Mouse (Mus musculus) liver, embryonic 16.5 days (tissue): ENCODE results near the gene Fam167b. TPM values are rescaled to one million over a fixed set of nuclear protein-coding genes. Genes with fewer than 3 reads are reported as not detected.

ENCODE experiments used
- ATAC-seq: fragments of 200-750 bp; cut with Nextera tagmentation; 2 replicates; pipeline ENCODE4 v1.8.0; 2017; ENCODE audit warnings: low read depth, mild to moderate bottlenecking, moderate number of reproducible peaks, moderate library complexity
- H3K27ac ChIP-seq: fragments of 300-500 bp; sonication (generic); 2 replicates; pipeline ENCODE4 v1.5.1; 2014; ENCODE audit warnings: mild to moderate bottlenecking, low read length
- H3K27me3 ChIP-seq: fragments of 300-500 bp; sonication (generic); 2 replicates; pipeline ENCODE4 v1.6.1; 2014; ENCODE audit warnings: low read depth, low read length, mixed read lengths; ENCODE audit not compliant: control insufficient read depth, insufficient read depth
- H3K36me3 ChIP-seq: fragments of 300-500 bp; sonication (generic); 2 replicates; pipeline ENCODE4 v1.6.1; 2014; ENCODE audit warnings: mild to moderate bottlenecking; ENCODE audit not compliant: control insufficient read depth, insufficient read depth
- H3K4me1 ChIP-seq: fragments of 300-500 bp; sonication (generic); 2 replicates; pipeline ENCODE4 v1.6.1; 2014; ENCODE audit warnings: low read depth, low read length, mixed read lengths; ENCODE audit not compliant: control insufficient read depth
- H3K4me2 ChIP-seq: fragments of 300-500 bp; sonication (generic); 2 replicates; pipeline ENCODE4 v1.6.1; 2014; ENCODE audit warnings: low read depth, low read length, mixed read lengths
- H3K4me3 ChIP-seq: fragments of 300-500 bp; sonication (generic); 2 replicates; pipeline ENCODE4 v1.5.1; 2014; ENCODE audit warnings: low read depth, mild to moderate bottlenecking, low read length
- H3K9ac ChIP-seq: fragments of 300-500 bp; sonication (generic); 2 replicates; pipeline ENCODE4 v1.6.1; 2014; ENCODE audit warnings: low read depth, low read length
- H3K9me3 ChIP-seq: fragments of 300-500 bp; sonication (generic); replicated peaks from 2 replicates; pipeline ENCODE4 v1.6.1; 2016; ENCODE audit warnings: low read length; ENCODE audit not compliant: control insufficient read depth
- WGBS: fragments of 180-500 bp; shearing (Covaris S2); extraction: QIAGEN DNeasy Blood & Tissue Kit; methylation state at CpG from one replicate; pipeline ENCODE4 v1.1.7; 2014; ENCODE audit not compliant: insufficient replicate concordance; 5-methylcytosine and 5-hydroxymethylcytosine counted together
- polyA plus RNA-seq: library from polyadenylated mRNA; unstranded; fragments of >200 nt; fragmentation: Nextera tagmentation; extraction: Ambion mirVana; gene quantifications from 2 replicates; pipeline ENCODE4 v1.2.1, GENCODE M21; 2015

The Fam167b gene
- 6.9 and 7.5 TPM in 2 replicates for polyA plus RNA-seq

GRCm38 (mm10) chr4:129578466-129578865 is at the start of gene Fam167b:
TSS of gene Fam167b (minus strand) at chr4:129578549.
- Histone ChIP-seq H3K4me1 (peaks cover 3% of the 10 kb centered on the region; the same call in 1 of the 2 replicates), H3K4me3 (no peak within 1 kb of the TSS), H3K9ac (no peak within 1 kb of the TSS), H3K4me2 (no peak within 1 kb of the TSS), H3K9me3 (no peaks in the 10 kb centered on the region), H3K27ac (no peak within 1 kb of the TSS), H3K36me3 (no peaks in the 10 kb centered on the region), H3K27me3 (peaks cover 4% of the 10 kb centered on the region; the same call in 1 of the 2 replicates)
- 45% methylated on average over 5 of the region's 5 CpGs for WGBS
- peak; percentile 27; the same call in 1 of the 2 replicates for ATAC-seq

DNA sequence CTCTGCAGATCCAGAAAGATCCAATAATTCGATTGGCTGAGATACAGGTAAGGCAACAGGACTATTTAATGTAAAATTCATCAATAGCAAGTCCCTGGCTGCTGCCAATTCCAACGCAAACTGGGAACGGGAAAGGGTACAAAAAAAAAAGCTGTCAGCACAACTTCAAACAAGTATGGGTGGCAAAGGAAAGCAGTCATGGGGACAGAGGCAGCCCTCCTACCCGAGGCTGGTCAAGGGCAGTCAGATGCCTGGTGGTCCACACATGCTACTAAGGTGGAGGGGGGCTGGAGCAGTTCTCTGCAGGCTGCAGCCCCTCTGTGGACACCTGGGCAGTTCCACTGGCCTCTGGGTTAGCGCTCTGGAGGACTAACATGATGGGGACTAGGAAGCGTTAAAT is 47.7 kb upstream of the Fam167b start:
- no peak for ATAC-seq
- peaks cover 39% of the 10 kb centered on the region for H3K36me3 ChIP-seq
- no peak overlapping the region for H3K4me2 ChIP-seq
- no peaks in the 10 kb centered on the region for H3K27me3 ChIP-seq
- no peak overlapping the region for H3K9ac ChIP-seq
- peaks cover 30% of the 10 kb centered on the region for H3K4me1 ChIP-seq
- no peak overlapping the region for H3K27ac ChIP-seq
- 69% methylated on average over 6 of the region's 6 CpGs for WGBS
- H3K9me3 ChIP-seq, result no peaks in the 10 kb centered on the region
- H3K4me3 ChIP-seq, result no peak overlapping the region

- Histone ChIP-seq H3K4me2 (peak overlapping the region; percentile 69; the same call in 1 of the 2 replicates), H3K36me3 (peaks cover 33% of the 10 kb centered on the region), H3K4me1 (peaks cover 30% of the 10 kb centered on the region), H3K27ac (peak overlapping the region; percentile 75), H3K9ac (no peak overlapping the region), H3K27me3 (no peaks in the 10 kb centered on the region), H3K4me3 (no peak overlapping the region), H3K9me3 (no peaks in the 10 kb centered on the region)
- no peak for ATAC-seq
- WGBS, result 44% methylated on average over 4 of the region's 4 CpGs
These were observed 47.1 kb upstream of the Fam167b start for GRCm38 (mm10) chr4:129625496-129625895.

GRCm38 (mm10) chr4:129625029-129625370 is 46.7 kb upstream of the Fam167b start:
- Histone ChIP-seq H3K9me3 (no peaks in the 10 kb centered on the region), H3K4me1 (peaks cover 30% of the 10 kb centered on the region), H3K27ac (peak overlapping the region; percentile 75), H3K4me2 (peak overlapping the region; percentile 69), H3K9ac (peak overlapping the region; percentile 49), H3K27me3 (no peaks in the 10 kb centered on the region), H3K36me3 (peaks cover 28% of the 10 kb centered on the region), H3K4me3 (peak overlapping the region; percentile 61)
- peak; percentile 24; the same call in 1 of the 2 replicates for ATAC-seq
- WGBS, result 3% methylated on average over 6 of the region's 6 CpGs

DNA sequence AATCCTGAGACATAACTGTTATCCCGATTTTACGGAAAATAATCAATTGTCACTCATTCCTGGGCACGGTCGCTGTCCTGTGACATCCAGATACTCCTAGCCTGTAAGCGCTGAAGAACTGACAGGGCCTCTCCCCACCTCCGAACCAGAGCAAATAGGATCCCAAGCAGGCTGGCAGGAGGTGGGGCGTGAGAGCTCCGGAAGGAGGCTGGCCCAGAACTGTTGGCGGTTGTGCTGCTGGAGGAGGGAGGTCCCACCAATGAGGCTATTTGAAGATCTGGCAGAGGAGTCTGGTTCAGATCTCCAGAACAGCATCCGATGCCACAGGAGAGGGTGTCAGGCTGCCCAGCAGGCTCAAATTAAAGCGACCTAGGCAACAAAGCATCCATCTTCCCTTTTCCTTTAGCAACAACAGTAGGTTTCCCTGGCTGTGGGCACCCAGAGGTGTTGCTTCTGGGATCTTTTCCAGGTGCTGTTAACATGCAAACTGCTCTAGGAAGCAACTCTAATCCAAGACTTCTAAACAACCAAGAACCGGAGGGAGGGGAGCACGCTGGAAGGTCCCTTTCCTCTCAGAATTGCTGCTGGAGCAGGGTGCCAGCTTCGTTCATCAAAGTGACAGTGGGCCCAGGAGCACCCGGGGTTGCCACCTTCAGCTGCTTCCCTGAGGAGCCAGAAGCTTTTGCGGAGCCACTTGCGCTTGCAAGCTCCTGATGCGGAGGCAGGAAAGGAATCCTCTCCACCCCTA is 46.1 kb upstream of the Fam167b start:
- Histone ChIP-seq H3K27me3 (no peaks in the 10 kb centered on the region), H3K4me3 (peak overlapping the region; percentile 61), H3K4me2 (peak overlapping the region; percentile 69), H3K27ac (peak overlapping the region; percentile 75), H3K4me1 (peaks cover 30% of the 10 kb centered on the region), H3K36me3 (peaks cover 24% of the 10 kb centered on the region), H3K9me3 (no peaks in the 10 kb centered on the region), H3K9ac (peak overlapping the region; percentile 59)
- peak; percentile 95 for ATAC-seq
- WGBS, result under 1% methylated on average over 18 of the region's 18 CpGs

- 0 out of 2 replicates have a peak, but pooled peaks have one; percentile 19 for ATAC-seq
- peak within 1 kb of the TSS; percentile 69 for H3K4me2 ChIP-seq
- H3K36me3 ChIP-seq, result peaks cover 16% of the 10 kb centered on the region
- H3K27ac ChIP-seq, result peak within 1 kb of the TSS; percentile 75
- peak within 1 kb of the TSS; percentile 59 for H3K9ac ChIP-seq
- H3K27me3 ChIP-seq, result no peaks in the 10 kb centered on the region
- no peaks in the 10 kb centered on the region for H3K9me3 ChIP-seq
- peaks cover 34% of the 10 kb centered on the region for H3K4me1 ChIP-seq
- WGBS, result under 1% methylated on average over 10 of the region's 10 CpGs
- peak within 1 kb of the TSS; percentile 61 for H3K4me3 ChIP-seq
These were observed 45.3 kb upstream of the Fam167b start, which contains the start of gene Ccdc28b for GRCm38 (mm10) chr4:129623681-129624091. TSS of gene Ccdc28b (minus strand) at chr4:129623947.

DNA sequence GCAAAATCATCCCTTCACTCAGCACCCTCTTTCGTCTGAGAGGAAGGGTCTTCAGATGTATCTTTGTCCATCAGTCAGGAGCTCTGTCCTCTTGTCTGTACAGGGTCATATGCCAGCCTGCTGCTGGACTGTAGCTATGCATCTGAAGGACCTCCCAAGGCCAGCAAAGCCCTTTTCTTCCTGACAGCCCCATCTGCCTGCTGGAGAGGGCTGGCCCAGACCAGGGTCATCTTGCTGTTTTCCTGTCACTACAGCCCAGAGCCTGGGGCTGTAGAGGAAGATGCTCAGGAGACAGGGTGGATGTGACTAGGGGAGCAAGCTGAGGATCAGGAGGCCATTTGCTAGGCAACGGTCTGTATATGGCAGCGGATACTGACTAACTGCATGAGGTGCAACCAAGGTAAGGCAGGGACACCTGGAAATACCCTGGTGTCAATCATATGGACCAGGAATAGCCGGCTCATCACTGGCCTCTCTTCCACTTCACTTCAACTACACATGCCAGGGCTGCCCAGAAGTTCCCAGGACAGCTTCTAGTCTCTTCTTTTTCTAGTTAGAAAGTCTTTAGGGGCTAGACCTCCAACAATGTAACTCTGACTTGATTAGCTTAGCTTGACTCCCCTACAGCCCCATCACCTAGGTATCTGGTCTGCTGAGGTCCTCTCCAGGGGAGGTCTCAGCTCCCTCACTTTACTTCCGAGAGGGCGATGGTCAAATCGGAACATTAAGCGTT is 44.6 kb upstream of the Fam167b start:
- peak overlapping the region; percentile 61 for H3K4me3 ChIP-seq
- H3K36me3 ChIP-seq, result peaks cover 9% of the 10 kb centered on the region
- H3K9me3 ChIP-seq, result no peaks in the 10 kb centered on the region
- ATAC-seq, result no peak
- H3K4me1 ChIP-seq, result peaks cover 42% of the 10 kb centered on the region
- 21% methylated on average over 8 of the region's 8 CpGs for WGBS
- no peak overlapping the region; the same call in 1 of the 2 replicates for H3K27ac ChIP-seq
- peak overlapping the region; percentile 69 for H3K4me2 ChIP-seq
- H3K27me3 ChIP-seq, result no peaks in the 10 kb centered on the region
- peak overlapping the region; percentile 59 for H3K9ac ChIP-seq

DNA sequence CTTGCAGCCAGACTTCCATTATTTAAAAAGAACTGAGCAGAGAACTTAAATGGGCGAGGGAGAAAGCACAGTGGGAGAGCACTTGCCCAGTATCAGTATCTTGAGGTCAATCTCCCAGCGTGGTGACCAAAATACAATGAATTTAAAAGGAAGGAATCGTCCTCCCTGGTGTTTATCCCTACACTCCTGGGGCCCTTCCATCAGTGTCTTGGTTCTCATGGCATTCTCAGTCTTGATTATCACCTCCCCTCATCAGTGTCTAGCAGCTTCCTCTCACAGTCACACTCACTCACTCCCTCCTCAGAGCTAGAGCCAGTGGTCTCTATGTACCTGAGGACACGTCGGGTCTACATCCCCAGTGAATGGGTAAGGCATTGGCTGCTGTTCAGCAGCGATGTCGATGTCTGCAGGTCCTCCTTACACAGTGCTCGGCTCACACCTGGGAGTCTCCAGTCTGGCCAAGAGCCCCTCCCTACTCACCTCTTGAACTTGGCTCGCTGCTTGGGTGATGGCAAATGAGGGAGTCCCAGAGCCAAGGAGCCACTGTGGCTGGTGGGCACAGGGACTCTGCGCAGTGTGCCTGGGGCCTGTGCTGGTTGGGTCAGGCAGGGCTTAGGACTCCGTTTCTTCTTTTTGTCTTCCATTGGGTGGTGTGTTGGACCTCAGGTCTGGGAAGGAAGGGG is 43.9 kb upstream of the Fam167b start:
- 74% methylated on average over 11 of the region's 11 CpGs for WGBS
- no peak for ATAC-seq
- H3K9ac ChIP-seq, result no peak overlapping the region

More for the DNA sequence above, 43.9 kb upstream of the Fam167b start:
- H3K36me3 ChIP-seq, result peaks cover 2% of the 10 kb centered on the region; the same call in 1 of the 2 replicates
- peaks cover 44% of the 10 kb centered on the region for H3K4me1 ChIP-seq
- H3K4me3 ChIP-seq, result no peak overlapping the region
- H3K27ac ChIP-seq, result no peak overlapping the region
- H3K27me3 ChIP-seq, result no peaks in the 10 kb centered on the region
- no peaks in the 10 kb centered on the region for H3K9me3 ChIP-seq
- H3K4me2 ChIP-seq, result no peak overlapping the region
